Mouse (Mus musculus) lung, postnatal 0 days (tissue): ENCODE measurements around the gene Hoxa9.

Experiments
- CTCF ChIP-seq: IDR thresholded peaks from 2 replicates; pipeline ENCODE4 v1.5.1; 2016; ENCODE audit warnings: antibody characterized with exemption, mild to moderate bottlenecking
- EP300 ChIP-seq: IDR thresholded peaks from 2 replicates; pipeline ENCODE4 v1.6.1; 2016; ENCODE audit warnings: antibody characterized with exemption, mild to moderate bottlenecking, control low read depth

DNA sequence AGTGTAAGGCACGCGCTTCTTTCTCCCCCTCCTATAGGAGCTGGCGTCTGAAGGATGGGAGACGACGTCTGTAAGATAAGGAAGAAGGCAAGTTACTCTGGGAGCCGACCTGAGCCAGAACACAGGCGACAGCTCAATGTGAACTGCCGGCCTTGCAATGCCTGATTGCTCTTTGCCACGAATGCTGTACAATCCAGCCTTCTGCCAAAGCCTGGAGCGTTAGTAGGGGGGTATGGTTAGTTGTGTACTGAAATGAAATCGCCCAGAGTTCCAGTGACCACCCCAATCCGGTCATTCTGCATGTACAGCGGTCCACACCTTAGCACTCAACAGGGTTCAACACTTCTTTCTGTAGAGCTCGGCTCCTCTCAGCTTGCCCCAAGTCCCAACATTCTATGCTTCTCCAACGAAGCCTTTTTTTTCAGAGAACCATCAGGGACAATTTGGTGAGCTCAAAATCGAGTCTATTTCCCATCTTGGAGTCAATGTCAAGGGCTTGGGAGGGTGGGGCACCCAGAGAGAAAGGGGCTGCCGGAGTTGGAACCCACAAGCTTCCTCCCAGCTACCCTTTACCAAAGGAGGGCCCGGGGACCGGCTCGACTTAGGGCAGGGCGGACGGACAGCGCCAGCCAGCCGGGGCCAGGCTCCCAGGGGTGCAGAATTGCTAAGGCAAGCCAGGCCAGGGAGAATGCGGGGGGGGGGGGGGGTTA, 28.3 kb upstream of the Hoxa9 start:
- TF ChIP-seq CTCF (no peak), EP300 (no peak)
